Mouse (Mus musculus) CH12.LX (cell line): ENCODE data around the gene 4931428F04Rik. TPM values are rescaled to one million over a fixed set of nuclear protein-coding genes. Genes with fewer than 3 reads are reported as not detected.

ENCODE experiments used
- DNase-seq: peaks from one replicate; pipeline ENCODE4 v3.0.0-alpha.2; 2013; ENCODE audit errors: extremely low read depth
- H3K27ac ChIP-seq: 2 replicates; pipeline ENCODE4 v1.5.1; 2012; ENCODE audit warnings: low read depth, mild to moderate bottlenecking, control low read depth, moderate library complexity; ENCODE audit not compliant: insufficient read depth
- H3K27me3 ChIP-seq: replicated peaks from 2 replicates; pipeline ENCODE3; 2012; ENCODE audit warnings: inconsistent platforms
- H3K36me3 ChIP-seq, 2 experiments: replicated peaks in 1 of 2; 2 replicates each; pipeline versions ENCODE3 to v1.6.1; 2012; ENCODE audit warnings: inconsistent platforms in 1 of 2, low read length in 1 of 2, mild to moderate bottlenecking in 1 of 2, mixed read lengths in 1 of 2, moderate library complexity in 1 of 2; ENCODE audit not compliant: control insufficient read depth in 1 of 2, insufficient read depth in 1 of 2
- H3K4me1 ChIP-seq, 2 experiments: 2 replicates each; pipeline ENCODE4 v1.6.1; 2012; ENCODE audit warnings: inconsistent platforms in 1 of 2, moderate library complexity in 1 of 2; ENCODE audit not compliant: insufficient read depth in 2 of 2, control insufficient read depth in 1 of 2
- H3K4me2 ChIP-seq: 2 replicates; pipeline ENCODE4 v1.6.1; 2012; ENCODE audit warnings: low read depth, mild to moderate bottlenecking, control low read depth; ENCODE audit not compliant: poor library complexity, insufficient read depth, severe bottlenecking
- H3K4me3 ChIP-seq, 3 experiments: fragments of 150-350 bp in 1 of 3; sonication (generic) in 1 of 3; replicated peaks in 1 of 3; 2 replicates each; pipeline versions ENCODE3 to v1.5.1; 2011 to 2012; ENCODE audit warnings: low read depth in 2 of 3, low read length in 2 of 3, mild to moderate bottlenecking in 2 of 3, moderate library complexity in 2 of 3, control low read depth in 1 of 3, improper control_type of control experiment in 1 of 3, inconsistent platforms in 1 of 3, mixed read lengths in 1 of 3; ENCODE audit not compliant: poor library complexity in 1 of 3
- H3K79me2 ChIP-seq: replicated peaks from 2 replicates; pipeline ENCODE4 v1.6.1; 2012; ENCODE audit warnings: mild to moderate bottlenecking, moderate library complexity; ENCODE audit not compliant: control insufficient read depth, poor library complexity, insufficient read depth, severe bottlenecking; ENCODE audit errors: extremely low read depth
- H3K9ac ChIP-seq: 2 replicates; pipeline ENCODE4 v1.6.1; 2012; ENCODE audit warnings: low read depth, mild to moderate bottlenecking, control low read depth, moderate library complexity; ENCODE audit not compliant: insufficient read depth
- H3K9me3 ChIP-seq: replicated peaks from 2 replicates; pipeline ENCODE3; 2012; ENCODE audit warnings: low read length, inconsistent platforms, mixed read lengths
- CHD1 ChIP-seq: IDR thresholded peaks from 2 replicates; pipeline ENCODE4 v1.6.1; 2012; ENCODE audit warnings: low read depth, low read length, improper control_type of control experiment, inconsistent platforms
- CTCF ChIP-seq, 2 experiments: IDR thresholded peaks in 1 of 2; conservative IDR thresholded peaks in 1 of 2; 2 replicates each; pipeline ENCODE4 v1.5.1; 2011 to 2012; ENCODE audit warnings: low read depth in 2 of 2, low read length in 2 of 2, improper control_type of control experiment in 1 of 2, inconsistent platforms in 1 of 2, mild to moderate bottlenecking in 1 of 2, moderate library complexity in 1 of 2
- EP300 ChIP-seq: IDR thresholded peaks from 2 replicates; pipeline ENCODE4 v1.6.1; 2011; ENCODE audit warnings: low read length, improper control_type of control experiment
- GABPA ChIP-seq: IDR thresholded peaks from 2 replicates; pipeline ENCODE4 v1.6.1; 2012; ENCODE audit warnings: low read depth, low read length, improper control_type of control experiment, inconsistent platforms; ENCODE audit not compliant: insufficient replicate concordance
- IRF4 ChIP-seq: IDR thresholded peaks from 2 replicates; pipeline ENCODE4 v1.6.1; 2014; ENCODE audit warnings: low read depth, mild to moderate bottlenecking, inconsistent platforms, low read length, improper control_type of control experiment
- JUN ChIP-seq: IDR thresholded peaks from 2 replicates; pipeline ENCODE4 v1.6.1; 2011; ENCODE audit warnings: low read depth, mild to moderate bottlenecking, low read length, improper control_type of control experiment, moderate library complexity; ENCODE audit not compliant: insufficient read depth
- JUND ChIP-seq: conservative IDR thresholded peaks from 2 replicates; pipeline ENCODE4 v1.6.1; 2011; ENCODE audit warnings: low read depth, low read length, improper control_type of control experiment
- MAFK ChIP-seq: IDR thresholded peaks from 2 replicates; pipeline ENCODE4 v1.6.1; 2011; ENCODE audit warnings: low read length, improper control_type of control experiment; ENCODE audit not compliant: insufficient replicate concordance
- MAX ChIP-seq: IDR thresholded peaks from 2 replicates; pipeline ENCODE4 v1.6.1; 2011; ENCODE audit warnings: low read length, improper control_type of control experiment
- MAZ ChIP-seq: IDR thresholded peaks from 2 replicates; pipeline ENCODE4 v1.6.1; 2012; ENCODE audit warnings: low read depth, mild to moderate bottlenecking, inconsistent platforms, low read length, improper control_type of control experiment, moderate library complexity
- MXI1 ChIP-seq: IDR thresholded peaks from 2 replicates; pipeline ENCODE4 v1.6.1; 2011; ENCODE audit warnings: mild to moderate bottlenecking, low read depth, low read length, improper control_type of control experiment
- NRF1 ChIP-seq: IDR thresholded peaks from 2 replicates; pipeline ENCODE4 v1.6.1; 2014; ENCODE audit warnings: low read depth, mild to moderate bottlenecking, inconsistent platforms, low read length, improper control_type of control experiment, moderate library complexity
- POLR2AphosphoS2 ChIP-seq: IDR thresholded peaks from 2 replicates; pipeline ENCODE4 v1.6.1; 2011; ENCODE audit warnings: low read depth, low read length, improper control_type of control experiment
- RAD21 ChIP-seq: IDR thresholded peaks from 2 replicates; pipeline ENCODE4 v1.6.1; 2011; ENCODE audit warnings: low read depth, mild to moderate bottlenecking, low read length, improper control_type of control experiment, moderate library complexity
- RCOR1 ChIP-seq: conservative IDR thresholded peaks from 2 replicates; pipeline ENCODE4 v1.6.1; 2012; ENCODE audit warnings: low read depth, mild to moderate bottlenecking, inconsistent platforms, low read length, improper control_type of control experiment
- TBP ChIP-seq: conservative IDR thresholded peaks from 2 replicates; pipeline ENCODE4 v1.6.1; 2011; ENCODE audit warnings: low read depth, low read length, improper control_type of control experiment
- TCF12 ChIP-seq: IDR thresholded peaks from 2 replicates; pipeline ENCODE4 v1.6.1; 2014; ENCODE audit warnings: low read depth, mild to moderate bottlenecking, inconsistent platforms, low read length, improper control_type of control experiment
- UBTF ChIP-seq: IDR thresholded peaks from 2 replicates; pipeline ENCODE4 v1.6.1; 2012; ENCODE audit warnings: low read depth, mild to moderate bottlenecking, inconsistent platforms, low read length, improper control_type of control experiment, moderate library complexity
- USF1 ChIP-seq: IDR thresholded peaks from 2 replicates; pipeline ENCODE4 v1.6.1; 2014; ENCODE audit warnings: low read depth, mild to moderate bottlenecking, inconsistent platforms, low read length, improper control_type of control experiment
- USF2 ChIP-seq: conservative IDR thresholded peaks from 2 replicates; pipeline ENCODE4 v1.6.1; 2011; ENCODE audit warnings: low read depth, low read length, improper control_type of control experiment
- ZNF384 ChIP-seq: IDR thresholded peaks from 2 replicates; pipeline ENCODE4 v1.6.1; 2012; ENCODE audit warnings: low read depth, low read length, improper control_type of control experiment, inconsistent platforms
- dilution Hi-C: fragments of 300-500 bp; cut with MboI; formaldehyde crosslinking; loops from 2 replicates; pipeline ENCODE4 v1.14.3; 2020; ENCODE audit warnings: low sequenced_read_pairs; ENCODE audit not compliant: extremely low pct_unique_long_range_greater_than_20kb, extremely low pct_ligation_motif_present
- in situ Hi-C: fragments of 300-500 bp; cut with MboI; formaldehyde crosslinking; loops from 3 replicates; pipeline ENCODE4 v1.14.3; 2019; ENCODE audit warnings: low sequenced_read_pairs, low pct_ligation_motif_present, low pct_unique_long_range_greater_than_20kb, mixed read lengths
- polyA plus RNA-seq: library from polyadenylated mRNA; unstranded; fragments of >175 nt; gene quantifications from 2 replicates; pipeline ENCODE4 v1.2.1, GENCODE M21; 2012; ENCODE audit warnings: low read depth; ENCODE audit not compliant: insufficient read length
- total RNA-seq, 2 experiments: library from RNA; depleted of rRNA; stranded (reverse); fragments of 300-350 nt in 1 of 2; fragments of >200 nt in 1 of 2; gene quantifications; 2 replicates each; pipeline ENCODE4 v1.2.3; 2012 to 2014

4931428F04Rik gene
- total and polyA plus RNA-seq, 3 experiments, result 2.7 to 9.1 (median 4.7) TPM

DNA sequence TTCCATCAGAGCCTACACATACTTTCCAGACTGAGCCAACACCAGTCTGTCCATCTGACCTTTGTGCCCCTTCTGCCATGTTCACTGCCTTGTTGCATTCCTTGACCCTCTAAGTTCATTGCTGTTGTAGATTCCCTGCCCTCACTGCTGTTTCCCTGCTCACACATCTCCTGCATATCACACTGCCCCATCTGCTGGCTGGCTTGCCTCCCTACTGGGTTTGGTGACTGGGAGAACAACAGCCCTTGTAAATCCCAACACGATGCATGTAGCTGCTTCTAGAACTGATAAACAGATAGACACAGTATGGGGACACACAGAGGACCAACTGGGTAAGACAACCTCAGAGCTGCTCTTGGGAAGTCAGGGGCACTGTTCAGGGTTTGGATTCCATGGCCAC, 22.1 kb upstream of the 4931428F04Rik start:
- no peak overlapping the region for H3K27ac ChIP-seq
- peaks cover 89 to 99% of the 10 kb centered on the region in 2 experiments for H3K36me3 ChIP-seq
- no peak overlapping the region for H3K9ac ChIP-seq
- dilution Hi-C loops, result no loop called here
- no peak for DNase-seq
- peaks cover 0 to 2% of the 10 kb centered on the region in 2 experiments; a peak in 2 of 4 replicates for H3K4me1 ChIP-seq
- in situ Hi-C loops, result no loop called here
- no peaks in the 10 kb centered on the region for H3K79me2 ChIP-seq
- no peaks in the 10 kb centered on the region for H3K27me3 ChIP-seq
- no peak for TF ChIP-seq RAD21
- TF ChIP-seq, all 38 proteins: peak for 0
- Histone ChIP-seq H3K4me2 (no peak overlapping the region), H3K9me3 (peaks cover 2% of the 10 kb centered on the region), H3K4me3 (no peak overlapping the region)

- dilution Hi-C loops, result no loop called here
- DNase-seq, result no peak
- Histone ChIP-seq H3K4me3 (no peak overlapping the region), H3K4me2 (no peak overlapping the region), H3K9me3 (peaks cover 2% of the 10 kb centered on the region), H3K9ac (no peak overlapping the region), H3K27me3 (no peaks in the 10 kb centered on the region), H3K36me3 (peaks cover 90 to 99% of the 10 kb centered on the region in 2 experiments), H3K79me2 (no peaks in the 10 kb centered on the region), H3K27ac (no peak overlapping the region), H3K4me1 (peaks cover 0 to 17% of the 10 kb centered on the region in 2 experiments; a peak in 2 of 4 replicates)
- no peak for TF ChIP-seq USF2
- TF ChIP-seq ZNF384, result no peak
- no peak for TF ChIP-seq JUN
- TF ChIP-seq EP300, result no peak
- TF ChIP-seq NRF1, result no peak
- TF ChIP-seq MAFK, result no peak
- no peak for TF ChIP-seq RCOR1
- TF ChIP-seq POLR2AphosphoS2, result no peak
- TF ChIP-seq MAX, result no peak
- no peak for TF ChIP-seq CHD1
- in situ Hi-C loops, result no loop called here
Measured at GRCm38 (mm10) chr8:105310118-105310517, 20.5 kb upstream of the 4931428F04Rik start.

- Histone ChIP-seq H3K9me3 (peaks cover 2% of the 10 kb centered on the region), H3K27ac (no peak overlapping the region), H3K79me2 (no peaks in the 10 kb centered on the region), H3K9ac (no peak overlapping the region), H3K4me2 (no peak overlapping the region), H3K36me3 (peaks cover 88 to 98% of the 10 kb centered on the region in 2 experiments), H3K27me3 (no peaks in the 10 kb centered on the region), H3K4me3 (no peak overlapping the region), H3K4me1 (peaks cover 3 to 24% of the 10 kb centered on the region in 2 experiments)
- in situ Hi-C loops, result no loop called here
- dilution Hi-C loops, result no loop called here
- DNase-seq, result no peak
- no peak for TF ChIP-seq USF1
- TF ChIP-seq GABPA, result no peak
- TF ChIP-seq EP300, result no peak
- TF ChIP-seq TCF12, result no peak
- TF ChIP-seq MAX, result no peak
- no peak for TF ChIP-seq TBP
- TF ChIP-seq CTCF (conservative IDR thresholded peaks at IDR 0.05 in 1 of 2, IDR thresholded peaks at IDR 0.05 in 1 of 2; ENCODE audit: low read depth in 2 of 2, low read length in 2 of 2), result no peak
- TF ChIP-seq CHD1, result no peak
- TF ChIP-seq MAZ, result no peak
- TF ChIP-seq UBTF, result no peak
- no peak for TF ChIP-seq MXI1
- TF ChIP-seq POLR2AphosphoS2, result no peak
- TF ChIP-seq JUND, result no peak
- TF ChIP-seq RCOR1, result no peak
- TF ChIP-seq IRF4, result no peak
Measured at GRCm38 (mm10) chr8:105309142-105309847, 19.6 kb upstream of the 4931428F04Rik start.
